Mouse (Mus musculus): ENCODE measurements around the gene 0610010K14Rik. TPM values are rescaled to one million over a fixed set of nuclear protein-coding genes. Genes with fewer than 3 reads are reported as not detected.

Gene 0610010K14Rik
- polyA plus RNA-seq, 1 experiment from 2014 or later, result 245 TPM

GRCm38 (mm10) chr11:70230239-70230727 is 7.4 kb downstream of the 0610010K14Rik start:
- Histone ChIP-seq H3K4me1 (ENCODE audit: control insufficient read depth, insufficient read depth, low read length) (peaks cover 10% of the 10 kb centered on the region; the same call in 1 of the 2 replicates), H3K4me2 (ENCODE audit: low read length) (peak overlapping the region; percentile 48), H3K9ac (ENCODE audit: low read length) (no peak overlapping the region; the same call in 1 of the 2 replicates), H3K4me3 (ENCODE audit: low read depth, low read length) (peak overlapping the region; percentile 23; the same call in 1 of the 2 replicates), H3K27ac (ENCODE audit: low read depth, low read length) (no peak overlapping the region), H3K9me3 (replicated peaks; ENCODE audit: control insufficient read depth, low read length) (no peaks in the 10 kb centered on the region), H3K36me3 (ENCODE audit: control insufficient read depth, insufficient read depth, low read length) (peaks cover 11% of the 10 kb centered on the region), H3K27me3 (replicated peaks; ENCODE audit: control insufficient read depth, insufficient read depth, low read length) (peaks cover 41% of the 10 kb centered on the region)
- peak; percentile 84 for DNase-seq (ENCODE audit: low spot score)
- peak; percentile 53 for ATAC-seq
- 2% methylated on average over 32 of the region's 32 CpGs for WGBS

GRCm38 (mm10) chr11:70229260-70230010 is 8.3 kb downstream of the 0610010K14Rik start, which contains the start of gene Bcl6b:
Gene Bcl6b (minus strand): TSS chr11:70229798.
- H3K9ac ChIP-seq (ENCODE audit: low read length), result no peak within 1 kb of the TSS; the same call in 1 of the 2 replicates
- 3% methylated on average over 39 of the region's 39 CpGs for WGBS
- peak within 1 kb of the TSS; percentile 48 for H3K4me2 ChIP-seq (ENCODE audit: low read length)
- peaks cover 10% of the 10 kb centered on the region; the same call in 1 of the 2 replicates for H3K4me1 ChIP-seq (ENCODE audit: control insufficient read depth, insufficient read depth, low read length)
- ATAC-seq (0 out of 2 replicates have a peak, but pooled peaks have one; percentile 3), DNase-seq (ENCODE audit: low spot score) (no peak)
- no peak within 1 kb of the TSS for H3K27ac ChIP-seq (ENCODE audit: low read depth, low read length)
- H3K4me3 ChIP-seq (ENCODE audit: low read depth, low read length), result peak within 1 kb of the TSS; percentile 23
- peaks cover 41% of the 10 kb centered on the region for H3K27me3 ChIP-seq (replicated peaks; ENCODE audit: control insufficient read depth, insufficient read depth, low read length)
- H3K9me3 ChIP-seq (replicated peaks; ENCODE audit: control insufficient read depth, low read length), result no peaks in the 10 kb centered on the region
- H3K36me3 ChIP-seq (ENCODE audit: control insufficient read depth, insufficient read depth, low read length), result peaks cover 3% of the 10 kb centered on the region; the same call in 1 of the 2 replicates

- no peak overlapping the region for H3K27ac ChIP-seq (ENCODE audit: low read depth, low read length)
- H3K9ac ChIP-seq (ENCODE audit: low read length), result no peak overlapping the region
- H3K4me2 ChIP-seq (ENCODE audit: low read length), result peak overlapping the region; percentile 48
- no peaks in the 10 kb centered on the region for H3K9me3 ChIP-seq (replicated peaks; ENCODE audit: control insufficient read depth, low read length)
- H3K4me3 ChIP-seq (ENCODE audit: low read depth, low read length), result peak overlapping the region; percentile 23
- H3K36me3 ChIP-seq (ENCODE audit: control insufficient read depth, insufficient read depth, low read length), result no peaks in the 10 kb centered on the region
- H3K4me1 ChIP-seq (ENCODE audit: control insufficient read depth, insufficient read depth, low read length), result peaks cover 10% of the 10 kb centered on the region; the same call in 1 of the 2 replicates
- peaks cover 41% of the 10 kb centered on the region for H3K27me3 ChIP-seq (replicated peaks; ENCODE audit: control insufficient read depth, insufficient read depth, low read length)
- DNase-seq (ENCODE audit: low spot score) (peak; percentile 88), ATAC-seq (peak; percentile 69)
- under 1% methylated on average over 19 of the region's 19 CpGs for WGBS
Measured at GRCm38 (mm10) chr11:70228828-70229227, 8.9 kb downstream of the 0610010K14Rik start.

GRCm38 (mm10) chr11:70227661-70228245 is 10.0 kb downstream of the 0610010K14Rik start:
- H3K27me3 ChIP-seq (replicated peaks; ENCODE audit: control insufficient read depth, insufficient read depth, low read length), result peaks cover 41% of the 10 kb centered on the region
- DNase-seq (ENCODE audit: low spot score) (no peak), ATAC-seq (no peak)
- H3K9me3 ChIP-seq (replicated peaks; ENCODE audit: control insufficient read depth, low read length), result no peaks in the 10 kb centered on the region
- no peak overlapping the region for H3K27ac ChIP-seq (ENCODE audit: low read depth, low read length)
- peaks cover 10% of the 10 kb centered on the region; the same call in 1 of the 2 replicates for H3K4me1 ChIP-seq (ENCODE audit: control insufficient read depth, insufficient read depth, low read length)
- 87% methylated on average over 4 of the region's 4 CpGs for WGBS
- no peak overlapping the region for H3K4me3 ChIP-seq (ENCODE audit: low read depth, low read length)
- no peaks in the 10 kb centered on the region for H3K36me3 ChIP-seq (ENCODE audit: control insufficient read depth, insufficient read depth, low read length)
- no peak overlapping the region for H3K4me2 ChIP-seq (ENCODE audit: low read length)
- H3K9ac ChIP-seq (ENCODE audit: low read length), result no peak overlapping the region

- peaks cover 41% of the 10 kb centered on the region for H3K27me3 ChIP-seq (replicated peaks; ENCODE audit: control insufficient read depth, insufficient read depth, low read length)
- peak; percentile 54 for DNase-seq (ENCODE audit: low spot score)
- no peak overlapping the region for H3K27ac ChIP-seq (ENCODE audit: low read depth, low read length)
- no peaks in the 10 kb centered on the region for H3K36me3 ChIP-seq (ENCODE audit: control insufficient read depth, insufficient read depth, low read length)
- H3K4me3 ChIP-seq (ENCODE audit: low read depth, low read length), result no peak overlapping the region
- peaks cover 10% of the 10 kb centered on the region; the same call in 1 of the 2 replicates for H3K4me1 ChIP-seq (ENCODE audit: control insufficient read depth, insufficient read depth, low read length)
- ATAC-seq, result peak; percentile 21; the same call in 1 of the 2 replicates
- H3K9ac ChIP-seq (ENCODE audit: low read length), result no peak overlapping the region
- no peaks in the 10 kb centered on the region for H3K9me3 ChIP-seq (replicated peaks; ENCODE audit: control insufficient read depth, low read length)
- WGBS, result 30% methylated on average over 5 of the region's 5 CpGs
- H3K4me2 ChIP-seq (ENCODE audit: low read length), result peak overlapping the region; percentile 44
Measured at GRCm38 (mm10) chr11:70227126-70227525, 10.6 kb downstream of the 0610010K14Rik start.

- Histone ChIP-seq H3K27me3 (replicated peaks; ENCODE audit: control insufficient read depth, insufficient read depth, low read length) (peaks cover 41% of the 10 kb centered on the region), H3K9me3 (replicated peaks; ENCODE audit: control insufficient read depth, low read length) (no peaks in the 10 kb centered on the region), H3K4me2 (ENCODE audit: low read length) (peak overlapping the region; percentile 44), H3K36me3 (ENCODE audit: control insufficient read depth, insufficient read depth, low read length) (no peaks in the 10 kb centered on the region), H3K4me3 (ENCODE audit: low read depth, low read length) (peak overlapping the region; percentile 23), H3K4me1 (ENCODE audit: control insufficient read depth, insufficient read depth, low read length) (peaks cover 14% of the 10 kb centered on the region; the same call in 1 of the 2 replicates), H3K9ac (ENCODE audit: low read length) (peak overlapping the region; percentile 45), H3K27ac (ENCODE audit: low read depth, low read length) (no peak overlapping the region)
- WGBS, result 7% methylated on average over 18 of the region's 18 CpGs
- DNase-seq (ENCODE audit: low spot score) (no peak), ATAC-seq (no peak)
Measured at GRCm38 (mm10) chr11:70226602-70226890, 11.2 kb downstream of the 0610010K14Rik start.

- H3K9ac ChIP-seq (ENCODE audit: low read length), result peak overlapping the region; percentile 45
- WGBS, result 24% methylated on average over 27 of the region's 27 CpGs
- H3K4me1 ChIP-seq (ENCODE audit: control insufficient read depth, insufficient read depth, low read length), result peaks cover 16% of the 10 kb centered on the region; the same call in 1 of the 2 replicates
- H3K9me3 ChIP-seq (replicated peaks; ENCODE audit: control insufficient read depth, low read length), result no peaks in the 10 kb centered on the region
- H3K4me2 ChIP-seq (ENCODE audit: low read length), result peak overlapping the region; percentile 44
- H3K27ac ChIP-seq (ENCODE audit: low read depth, low read length), result no peak overlapping the region
- DNase-seq (ENCODE audit: low spot score) (no peak), ATAC-seq (no peak)
- peaks cover 41% of the 10 kb centered on the region for H3K27me3 ChIP-seq (replicated peaks; ENCODE audit: control insufficient read depth, insufficient read depth, low read length)
- H3K4me3 ChIP-seq (ENCODE audit: low read depth, low read length), result peak overlapping the region; percentile 23
- H3K36me3 ChIP-seq (ENCODE audit: control insufficient read depth, insufficient read depth, low read length), result no peaks in the 10 kb centered on the region
Measured at GRCm38 (mm10) chr11:70225798-70226601, 11.7 kb downstream of the 0610010K14Rik start.

GRCm38 (mm10) chr11:70223724-70224123 is 14.0 kb downstream of the 0610010K14Rik start:
- 89% methylated on average over 9 of the region's 9 CpGs for WGBS
- H3K27me3 ChIP-seq (replicated peaks; ENCODE audit: control insufficient read depth, insufficient read depth, low read length), result peaks cover 20% of the 10 kb centered on the region
- no peak overlapping the region for H3K4me3 ChIP-seq (ENCODE audit: low read depth, low read length)
- no peak for DNase-seq (ENCODE audit: low spot score)
- H3K27ac ChIP-seq (ENCODE audit: low read depth, low read length), result no peak overlapping the region
- H3K9ac ChIP-seq (ENCODE audit: low read length), result no peak overlapping the region
- no peaks in the 10 kb centered on the region for H3K36me3 ChIP-seq (ENCODE audit: control insufficient read depth, insufficient read depth, low read length)
- H3K4me1 ChIP-seq (ENCODE audit: control insufficient read depth, insufficient read depth, low read length), result peaks cover 25% of the 10 kb centered on the region
- ATAC-seq, result no peak
- no peaks in the 10 kb centered on the region for H3K9me3 ChIP-seq (replicated peaks; ENCODE audit: control insufficient read depth, low read length)
- no peak overlapping the region for H3K4me2 ChIP-seq (ENCODE audit: low read length)
